Mouse (Mus musculus) kidney, adult 2 months (tissue): ENCODE measurements around the gene Erc2.

Source experiments
- CTCF ChIP-seq: fragments of 200-500 bp; conservative IDR thresholded peaks from 2 replicates; pipeline ENCODE4 v1.5.1; 2011; ENCODE audit warnings: low read depth, mild to moderate bottlenecking, control low read depth, low read length, moderate library complexity, mixed read lengths; ENCODE audit not compliant: insufficient read depth, insufficient read length
- POLR2A ChIP-seq: fragments of 200-500 bp; IDR thresholded peaks from one replicate; pipeline ENCODE4 v1.6.1; 2011; ENCODE audit warnings: low read depth, low read length, control low read depth

DNA sequence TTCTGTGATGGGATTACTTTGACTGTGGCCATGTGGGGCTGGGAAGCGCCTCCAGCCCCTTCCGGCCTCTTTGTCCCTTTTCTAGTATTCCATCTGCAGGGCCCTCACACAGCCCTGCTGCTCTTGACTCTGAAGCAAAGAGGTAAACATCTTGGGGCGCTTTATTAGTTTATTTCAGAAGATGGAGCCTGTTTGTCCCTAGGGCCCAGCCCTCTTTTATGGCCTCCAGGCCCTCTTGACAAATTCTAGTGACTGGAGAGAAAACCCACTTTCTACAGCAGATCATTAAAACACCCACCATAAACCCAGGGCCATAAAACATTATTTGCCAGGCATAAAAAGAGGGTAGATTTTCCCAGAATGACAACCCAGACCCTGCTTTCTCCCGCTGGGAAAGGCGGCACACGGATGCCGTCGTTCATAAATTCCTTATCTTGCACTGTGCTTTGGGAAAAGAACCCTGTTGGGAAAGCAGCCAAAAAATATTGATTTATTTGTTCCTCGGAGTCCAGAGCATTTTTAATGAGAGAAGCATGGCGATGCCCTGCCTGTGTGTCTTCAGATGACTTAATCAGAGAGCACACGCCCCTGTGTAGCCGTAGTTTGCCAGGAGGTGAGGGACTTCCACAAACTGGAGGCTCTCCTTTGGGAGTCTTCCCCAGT is 879.1 kb downstream of the Erc2 start:
- TF ChIP-seq POLR2A (no peak), CTCF (no peak)
